Mouse (Mus musculus) mouse embryonic stem cell (cell line): ENCODE results near the gene Shank2.

ENCODE experiments used
- in situ Hi-C, 2 experiments: fragments of 300-500 bp; cut with MboI; formaldehyde crosslinking; loops; 1 replicate in 1 of 2; 3 replicates in 1 of 2; pipeline ENCODE4 v1.14.3; 2019 to 2020; ENCODE audit warnings: low sequenced_read_pairs in 2 of 2, low pct_unique_long_range_greater_than_20kb in 1 of 2, mixed read lengths in 1 of 2; ENCODE audit not compliant: unreplicated experiment in 1 of 2

The Shank2 gene

GRCm38 (mm10) chr7:144417234-144417633 is 415.5 kb downstream of the Shank2 start:
- in situ Hi-C loops = no loop called here

- in situ Hi-C loops = no loop called here
Observed at GRCm38 (mm10) chr7:144417644-144418343, 416.1 kb downstream of the Shank2 start.

GRCm38 (mm10) chr7:144420552-144420951 is 418.8 kb downstream of the Shank2 start:
- in situ Hi-C loops = no loop called here

GRCm38 (mm10) chr7:144421478-144421877 is 419.8 kb downstream of the Shank2 start:
- in situ Hi-C loops = no loop called here

GRCm38 (mm10) chr7:144425953-144426352 is 424.2 kb downstream of the Shank2 start:
- in situ Hi-C loops = loop anchor here in 1 of 2 experiments (5.0 kb wide), 1 partner anchor 209 kb away; no protein-coding TSS in a partner anchor

GRCm38 (mm10) chr7:144426594-144426993 is 424.9 kb downstream of the Shank2 start:
- in situ Hi-C loops = loop anchor here in 1 of 2 experiments (5.0 kb wide), 1 partner anchor 209 kb away; no protein-coding TSS in a partner anchor

GRCm38 (mm10) chr7:144427460-144427859 is 425.7 kb downstream of the Shank2 start:
- in situ Hi-C loops = loop anchor here in 1 of 2 experiments (5.0 kb wide), 1 partner anchor 210 kb away; no protein-coding TSS in a partner anchor

- in situ Hi-C loops = no loop called here
Observed at GRCm38 (mm10) chr7:144432920-144433319, 431.2 kb downstream of the Shank2 start.

GRCm38 (mm10) chr7:144438811-144439210 is 437.1 kb downstream of the Shank2 start:
- in situ Hi-C loops = no loop called here

- in situ Hi-C loops = no loop called here
Observed at GRCm38 (mm10) chr7:144441466-144441865, 439.7 kb downstream of the Shank2 start.

GRCm38 (mm10) chr7:144441976-144442375 is 440.2 kb downstream of the Shank2 start:
- in situ Hi-C loops = no loop called here

GRCm38 (mm10) chr7:144444788-144445187 is 443.1 kb downstream of the Shank2 start:
- in situ Hi-C loops = no loop called here

GRCm38 (mm10) chr7:144447146-144447545 is 445.4 kb downstream of the Shank2 start:
- in situ Hi-C loops = no loop called here

- in situ Hi-C loops = no loop called here
Observed at GRCm38 (mm10) chr7:144448186-144448585, 446.5 kb downstream of the Shank2 start.

- in situ Hi-C loops = no loop called here
Observed at GRCm38 (mm10) chr7:144449637-144450570, 448.2 kb downstream of the Shank2 start.

GRCm38 (mm10) chr7:144450661-144451060 is 448.9 kb downstream of the Shank2 start:
- in situ Hi-C loops = no loop called here

- in situ Hi-C loops = no loop called here
Observed at GRCm38 (mm10) chr7:144458881-144459280, 457.2 kb downstream of the Shank2 start.

- in situ Hi-C loops = no loop called here
Observed at GRCm38 (mm10) chr7:144461246-144461902, 459.6 kb downstream of the Shank2 start.

- in situ Hi-C loops = no loop called here
Observed at GRCm38 (mm10) chr7:144462577-144462976, 460.8 kb downstream of the Shank2 start.
